Mouse (Mus musculus) adrenal gland, adult 2 months (tissue): ENCODE measurements at regions not wholly inside any gene's neighbourhood (a gene's known extent, or its start where the extent isn't known, plus 50 kb on each side); places are given as distances from the start of the nearest gene placed in this dataset.

Source experiments
- DNase-seq: peaks from one replicate; pipeline ENCODE4 v3.0.0; 2021

- no peak for DNase-seq
Observed at GRCm38 (mm10) chr14:76755591-76756376, 199.1 kb upstream of the Serp2 start.

GRCm38 (mm10) chr14:76753734-76754133 lies 197.0 kb upstream of the Serp2 start:
- DNase-seq, result no peak

GRCm38 (mm10) chr14:76749178-76749577 lies 192.5 kb upstream of the Serp2 start:
- no peak for DNase-seq

GRCm38 (mm10) chr14:76748711-76749110 lies 192.0 kb upstream of the Serp2 start:
- no peak for DNase-seq

- no peak for DNase-seq
Observed at GRCm38 (mm10) chr14:76747814-76748213, 191.1 kb upstream of the Serp2 start.

GRCm38 (mm10) chr14:76746282-76746681 lies 189.6 kb upstream of the Serp2 start:
- no peak for DNase-seq

- DNase-seq, result no peak
Observed at GRCm38 (mm10) chr14:76744674-76745433, 188.2 kb upstream of the Serp2 start.

GRCm38 (mm10) chr14:76742297-76742696 lies 185.6 kb upstream of the Serp2 start:
- DNase-seq, result no peak

GRCm38 (mm10) chr14:76739836-76740597 lies 183.3 kb upstream of the Serp2 start:
- DNase-seq, result peak; percentile 28

- no peak for DNase-seq
Observed at GRCm38 (mm10) chr14:76735997-76736396, 179.3 kb upstream of the Serp2 start.

- DNase-seq, result no peak
Observed at GRCm38 (mm10) chr14:76735107-76735506, 178.4 kb upstream of the Serp2 start.

GRCm38 (mm10) chr14:76733258-76733823 lies 176.7 kb upstream of the Serp2 start:
- no peak for DNase-seq

GRCm38 (mm10) chr14:76731096-76731986 lies 174.7 kb upstream of the Serp2 start:
- DNase-seq, result peak; percentile 16

GRCm38 (mm10) chr14:76725844-76726243 lies 169.2 kb upstream of the Serp2 start:
- no peak for DNase-seq

- DNase-seq, result peak; percentile 46
Observed at GRCm38 (mm10) chr14:76725231-76725630, 168.5 kb upstream of the Serp2 start.

GRCm38 (mm10) chr14:76724826-76725225 lies 168.1 kb upstream of the Serp2 start:
- no peak for DNase-seq

- no peak for DNase-seq
Observed at GRCm38 (mm10) chr14:76724395-76724794, 167.7 kb upstream of the Serp2 start.

GRCm38 (mm10) chr14:76723551-76723950 lies 166.9 kb upstream of the Serp2 start:
- DNase-seq, result no peak

- DNase-seq, result no peak
Observed at GRCm38 (mm10) chr14:76722297-76722696, 165.6 kb upstream of the Serp2 start.

- DNase-seq, result no peak
Observed at GRCm38 (mm10) chr14:76721751-76722150, 165.1 kb upstream of the Serp2 start.

GRCm38 (mm10) chr14:76717081-76717480 lies 160.4 kb upstream of the Serp2 start:
- no peak for DNase-seq
